Mouse (Mus musculus) T-cell, adult 2 months (primary cell): ENCODE measurements around the gene Myh11.

Source experiments
- DNase-seq: peaks from one replicate; pipeline ENCODE4 v3.0.0; 2022; ENCODE audit warnings: low spot score

Gene Myh11

GRCm38 (mm10) chr16:14265203-14265920, 25.8 kb downstream of the Myh11 start:
- DNase-seq = no peak

GRCm38 (mm10) chr16:14264504-14264903, 26.7 kb downstream of the Myh11 start:
- no peak for DNase-seq

- no peak for DNase-seq
Observed at GRCm38 (mm10) chr16:14263241-14263640, 27.9 kb downstream of the Myh11 start.

- no peak for DNase-seq
Observed at GRCm38 (mm10) chr16:14262410-14262809, 28.8 kb downstream of the Myh11 start.

GRCm38 (mm10) chr16:14258856-14259255, 32.3 kb downstream of the Myh11 start:
- no peak for DNase-seq

GRCm38 (mm10) chr16:14253586-14253985, 37.6 kb downstream of the Myh11 start:
- no peak for DNase-seq

GRCm38 (mm10) chr16:14252877-14253276, 38.3 kb downstream of the Myh11 start:
- DNase-seq = no peak

GRCm38 (mm10) chr16:14249913-14250312, 41.3 kb downstream of the Myh11 start:
- no peak for DNase-seq

GRCm38 (mm10) chr16:14242553-14242952, 48.6 kb downstream of the Myh11 start:
- no peak for DNase-seq

- DNase-seq = no peak
Observed at GRCm38 (mm10) chr16:14242059-14242458, 49.1 kb downstream of the Myh11 start.

GRCm38 (mm10) chr16:14237100-14237723, 54.0 kb downstream of the Myh11 start:
- DNase-seq = peak; percentile 47

GRCm38 (mm10) chr16:14215156-14215555, 76.0 kb downstream of the Myh11 start:
- DNase-seq = no peak

- DNase-seq = no peak
Observed at GRCm38 (mm10) chr16:14198798-14199197, 92.4 kb downstream of the Myh11 start.

GRCm38 (mm10) chr16:14195427-14195826, 95.7 kb downstream of the Myh11 start:
- peak; percentile 33 for DNase-seq

- DNase-seq = no peak
Observed at GRCm38 (mm10) chr16:14194164-14194950, 96.8 kb downstream of the Myh11 start.

- no peak for DNase-seq
Observed at GRCm38 (mm10) chr16:14185516-14185915, 105.7 kb downstream of the Myh11 start.

- no peak for DNase-seq
Observed at GRCm38 (mm10) chr16:14183856-14184255, 107.3 kb downstream of the Myh11 start.

GRCm38 (mm10) chr16:14182360-14182759, 108.8 kb downstream of the Myh11 start:
- DNase-seq = no peak

- DNase-seq = no peak
Observed at GRCm38 (mm10) chr16:14180163-14180733, 110.9 kb downstream of the Myh11 start.

- no peak for DNase-seq
Observed at GRCm38 (mm10) chr16:14178041-14178440, 113.1 kb downstream of the Myh11 start.

GRCm38 (mm10) chr16:14169706-14170105, 121.5 kb downstream of the Myh11 start:
- no peak for DNase-seq

GRCm38 (mm10) chr16:14166490-14166889, 124.7 kb downstream of the Myh11 start:
- no peak for DNase-seq

GRCm38 (mm10) chr16:14163731-14164130, 127.4 kb downstream of the Myh11 start:
- DNase-seq = no peak
